Mouse (Mus musculus) lung, adult 2 months (tissue): ENCODE results near the gene Ly9. TPM values are rescaled to one million over a fixed set of nuclear protein-coding genes. Genes with fewer than 3 reads are reported as not detected.

Experiments used
- DNase-seq: peaks from one replicate; pipeline ENCODE4 v3.0.0; 2022
- H3K4me1 ChIP-seq: fragments of 200-500 bp; 2 replicates; pipeline ENCODE4 v1.6.1; 2011; ENCODE audit warnings: low read length; ENCODE audit not compliant: control insufficient read depth, insufficient read depth
- H3K4me3 ChIP-seq: fragments of 200-500 bp; replicated peaks from 2 replicates; pipeline ENCODE3; 2011; ENCODE audit warnings: low read depth, mild to moderate bottlenecking, control low read depth, low read length; ENCODE audit errors: extremely low read depth
- CTCF ChIP-seq: fragments of 200-500 bp; IDR thresholded peaks from 2 replicates; pipeline ENCODE4 v1.5.1; 2011; ENCODE audit warnings: mild to moderate bottlenecking, low read length, control low read depth; ENCODE audit not compliant: insufficient read depth
- POLR2A ChIP-seq: fragments of 200-500 bp; IDR thresholded peaks from 2 replicates; pipeline ENCODE4 v1.6.1; 2011; ENCODE audit warnings: low read depth, mild to moderate bottlenecking, control low read depth, low read length, borderline replicate concordance; ENCODE audit errors: extremely low read depth
- WGBS: fragments of 180-500 bp; shearing (Covaris S2); methylation state at CpG from one replicate; pipeline ENCODE4 v1.1.7; 2018; 5-methylcytosine and 5-hydroxymethylcytosine counted together
- polyA plus RNA-seq: library from polyadenylated mRNA; depleted of rRNA; stranded (reverse); fragments of >200 nt; gene quantifications from 2 replicates; pipeline ENCODE4 v1.2.3, GENCODE M21; 2012

Gene Ly9
- polyA plus RNA-seq, 1 experiment: 2.6 TPM

- no peak for TF ChIP-seq CTCF
- no peak for TF ChIP-seq POLR2A
- 54% methylated on average over 3 of the region's 3 CpGs for WGBS
- DNase-seq: no peak
- H3K4me1 ChIP-seq: no peaks in the 10 kb centered on the region
- no peak overlapping the region for H3K4me3 ChIP-seq
Observed at GRCm38 (mm10) chr1:171606656-171607055, 554 bp downstream of the Ly9 start.

GRCm38 (mm10) chr1:171604686-171605085, 2.5 kb downstream of the Ly9 start:
- TF ChIP-seq CTCF: no peak
- TF ChIP-seq POLR2A: no peak
- WGBS: 74% methylated on average over 3 of the region's 3 CpGs

DNA sequence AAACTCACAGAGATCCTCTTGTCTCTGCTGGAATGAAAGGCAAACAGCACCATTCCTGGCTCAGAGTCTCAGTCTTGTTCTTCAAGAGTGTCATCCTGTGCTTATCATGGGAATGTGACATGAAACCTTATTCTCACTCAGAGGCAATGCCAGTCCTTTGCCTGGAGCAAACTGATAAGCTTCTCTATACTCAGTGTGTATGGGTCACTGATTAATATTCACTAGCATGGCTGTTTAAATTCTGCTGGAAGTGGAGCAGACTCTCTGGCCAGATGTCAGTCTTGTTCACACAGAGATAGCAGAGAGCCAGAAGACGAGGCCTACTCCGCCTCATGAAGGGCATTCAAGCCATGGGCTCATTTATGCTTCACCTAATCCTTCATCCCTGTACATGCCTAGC, 22.6 kb downstream of the Ly9 start:
- TF ChIP-seq POLR2A: no peak
- TF ChIP-seq CTCF: no peak
- no peak for DNase-seq
- Histone ChIP-seq H3K4me3 (no peak overlapping the region), H3K4me1 (no peaks in the 10 kb centered on the region)
- 65% methylated on average over 2 of the region's 2 CpGs for WGBS

More at GRCm38 (mm10) chr1:171604686-171605085, 2.5 kb downstream of the Ly9 start:
- DNase-seq: no peak
- no peaks in the 10 kb centered on the region for H3K4me1 ChIP-seq
- no peak overlapping the region for H3K4me3 ChIP-seq

DNA sequence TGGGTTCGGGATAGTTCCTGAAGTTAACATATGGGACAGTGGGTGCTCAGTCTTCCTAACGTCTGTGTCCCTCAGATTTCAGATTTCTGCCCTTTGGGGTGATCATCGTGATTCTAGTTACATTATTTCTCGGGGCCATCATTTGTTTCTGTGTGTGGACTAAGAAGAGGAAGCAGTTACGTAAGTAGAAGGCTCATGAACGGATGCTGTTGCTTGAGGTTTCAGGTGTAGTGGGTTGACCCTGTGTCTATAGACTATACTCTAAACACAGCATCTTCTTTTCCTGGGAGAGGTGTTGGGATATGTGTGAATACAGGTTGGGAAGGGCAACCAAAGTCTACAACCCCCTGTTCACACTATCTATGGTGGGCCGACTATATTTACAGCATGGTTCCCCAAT, 30.0 kb downstream of the Ly9 start:
- WGBS: 79% methylated on average over 7 of the region's 7 CpGs
- DNase-seq: no peak
- TF ChIP-seq CTCF (no peak), POLR2A (no peak)
- H3K4me3 ChIP-seq: no peak overlapping the region
- no peaks in the 10 kb centered on the region for H3K4me1 ChIP-seq

DNA sequence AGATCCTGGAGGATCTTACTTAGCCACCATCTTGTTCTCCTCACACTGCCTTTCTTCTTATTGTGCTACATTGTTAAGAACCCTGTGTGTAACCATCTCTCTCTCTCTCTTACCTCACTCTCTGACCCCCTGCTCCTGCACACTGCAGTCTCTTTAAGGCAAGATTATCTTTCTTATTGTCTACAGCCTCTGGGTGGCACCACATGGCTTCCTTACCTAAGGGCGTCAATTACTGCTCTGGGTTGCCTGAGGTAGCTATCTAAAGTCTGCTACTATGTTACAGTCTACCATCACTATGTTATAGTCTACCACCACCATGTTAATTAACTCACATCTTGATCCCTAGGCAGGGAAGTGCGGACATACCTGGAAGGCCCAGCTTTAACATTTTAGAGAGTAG, 38.8 kb downstream of the Ly9 start:
- Histone ChIP-seq H3K4me1 (no peaks in the 10 kb centered on the region), H3K4me3 (no peak overlapping the region)
- WGBS: 68% methylated on average over 2 of the region's 2 CpGs
- TF ChIP-seq POLR2A: no peak
- no peak for TF ChIP-seq CTCF
- no peak for DNase-seq

GRCm38 (mm10) chr1:171566777-171567176, 40.4 kb downstream of the Ly9 start:
- WGBS: 18% methylated on average over 8 of the region's 8 CpGs
- TF ChIP-seq CTCF (no peak; the same call in 1 of the 2 replicates), POLR2A (no peak)
- Histone ChIP-seq H3K4me3 (no peak overlapping the region), H3K4me1 (no peaks in the 10 kb centered on the region)
- DNase-seq: no peak

DNA sequence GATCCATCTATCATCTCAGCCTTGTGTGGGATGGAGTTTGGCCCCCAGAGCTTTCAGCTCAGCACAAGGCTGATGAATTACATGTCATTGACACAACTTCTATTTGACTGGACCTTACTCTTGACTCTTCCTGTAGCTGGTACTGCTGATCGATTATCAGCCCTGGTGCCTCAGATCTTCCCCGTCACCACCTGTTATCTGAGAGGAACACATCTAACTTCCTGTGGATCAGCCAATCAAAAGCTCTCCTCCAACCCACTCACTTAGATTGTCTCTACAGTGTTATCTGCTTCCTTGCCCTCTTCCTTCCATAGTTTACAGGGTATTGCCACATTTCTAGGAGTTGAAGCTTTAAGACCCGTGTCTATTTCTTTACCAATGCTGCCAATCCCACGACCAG, 41.3 kb downstream of the Ly9 start:
- 25% methylated on average over 4 of the region's 4 CpGs for WGBS
- Histone ChIP-seq H3K4me1 (no peaks in the 10 kb centered on the region), H3K4me3 (no peak overlapping the region)
- DNase-seq: no peak
- TF ChIP-seq CTCF (no peak), POLR2A (no peak)

DNA sequence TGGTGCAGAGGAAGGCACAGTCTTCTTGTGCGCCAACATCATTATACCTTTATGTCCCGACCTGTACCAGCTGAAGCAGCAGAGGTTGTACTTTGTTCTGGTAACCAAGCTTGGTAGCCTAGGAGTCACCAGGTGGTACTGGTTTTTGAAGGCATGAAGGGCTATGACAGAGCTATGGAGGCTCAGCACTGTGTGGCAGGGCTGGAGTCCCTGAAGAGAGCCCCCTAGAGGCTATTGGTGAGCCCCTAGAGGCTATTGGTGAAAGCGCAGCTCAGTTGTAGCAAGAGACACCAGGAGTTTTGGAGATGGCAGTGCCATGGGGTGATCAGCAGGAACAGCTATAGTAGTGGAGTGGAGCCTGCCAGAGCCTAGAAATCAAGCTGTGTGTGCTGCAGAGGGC, 43.0 kb downstream of the Ly9 start:
- 59% methylated on average over 3 of the region's 3 CpGs for WGBS
- no peak for DNase-seq
- TF ChIP-seq CTCF: peak; percentile 51
- TF ChIP-seq POLR2A: no peak
- H3K4me1 ChIP-seq: no peaks in the 10 kb centered on the region
- H3K4me3 ChIP-seq: no peak overlapping the region

- Histone ChIP-seq H3K4me1 (no peaks in the 10 kb centered on the region), H3K4me3 (no peak overlapping the region)
- DNase-seq: no peak
- TF ChIP-seq POLR2A (no peak), CTCF (no peak)
- 53% methylated on average over 2 of the region's 2 CpGs for WGBS
Observed at GRCm38 (mm10) chr1:171563042-171563441, 44.2 kb downstream of the Ly9 start.

DNA sequence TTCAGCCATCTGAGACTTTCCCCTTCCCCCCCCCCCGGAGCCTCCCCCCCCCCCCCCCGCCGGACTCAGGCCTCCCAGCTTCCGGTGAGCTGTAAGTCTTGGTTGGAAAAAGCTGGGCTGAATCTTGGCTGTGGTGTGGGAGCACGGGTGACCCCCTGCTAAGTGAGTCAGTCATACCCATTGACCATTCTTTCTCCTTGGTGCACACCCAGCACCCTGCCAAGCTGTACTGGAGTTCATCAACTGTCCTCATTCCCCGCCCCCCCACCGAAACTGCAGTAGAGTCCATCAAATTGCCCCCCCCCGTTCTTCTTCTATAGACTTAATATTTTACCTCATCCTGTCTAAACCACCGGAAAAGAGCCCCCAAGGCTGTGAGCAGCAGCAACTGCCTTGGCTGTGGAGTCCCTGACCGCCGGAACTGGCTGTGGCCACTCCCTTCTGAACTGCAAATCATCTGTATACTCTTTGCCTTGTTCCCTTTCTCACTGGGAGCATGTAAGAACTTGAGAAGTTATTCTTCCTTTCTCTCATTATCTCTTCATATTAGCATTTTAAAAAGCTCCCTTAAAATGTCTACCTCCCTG, 45.5 kb downstream of the Ly9 start:
- DNase-seq: no peak
- 50% methylated on average over 9 of the region's 11 CpGs for WGBS
- TF ChIP-seq CTCF (no peak), POLR2A (no peak)
- Histone ChIP-seq H3K4me3 (no peak overlapping the region), H3K4me1 (no peaks in the 10 kb centered on the region)
